Mouse (Mus musculus) embryonic facial prominence, embryonic 12.5 days (tissue): Measurements from ENCODE around the gene Mllt1. TPM values are rescaled to one million over a fixed set of nuclear protein-coding genes. Genes with fewer than 3 reads are reported as not detected.
"Not testable (repeated sequence)": the region's sequence is repeated elsewhere in the genome, so short reads cannot be mapped to it uniquely, and the experiment has no call there.

Experiments
- ATAC-seq: fragments of 200-750 bp; cut with Nextera tagmentation; 2 replicates; pipeline ENCODE4 v1.8.0; 2017; ENCODE audit not compliant: insufficient number of reproducible peaks, insufficient read depth, low FRiP score, low TSS enrichment
- H3K27ac ChIP-seq: fragments of 300-500 bp; sonication (generic); 2 replicates; pipeline ENCODE4 v1.5.1; 2016; ENCODE audit warnings: mild to moderate bottlenecking
- H3K27me3 ChIP-seq: fragments of 300-500 bp; sonication (generic); 2 replicates; pipeline ENCODE4 v1.6.1; 2016; ENCODE audit warnings: mild to moderate bottlenecking, moderate library complexity
- H3K36me3 ChIP-seq: fragments of 300-500 bp; sonication (generic); 2 replicates; pipeline ENCODE4 v1.6.1; 2016; ENCODE audit warnings: mild to moderate bottlenecking
- H3K4me1 ChIP-seq: fragments of 300-500 bp; sonication (generic); 2 replicates; pipeline ENCODE4 v1.6.1; 2016
- H3K4me2 ChIP-seq: fragments of 300-500 bp; sonication (generic); replicated peaks from 2 replicates; pipeline ENCODE4 v1.6.1; 2016; ENCODE audit warnings: mild to moderate bottlenecking, moderate library complexity
- H3K4me3 ChIP-seq: fragments of 300-500 bp; sonication (generic); 2 replicates; pipeline ENCODE4 v1.5.1; 2016; ENCODE audit warnings: mild to moderate bottlenecking
- H3K9ac ChIP-seq: fragments of 300-500 bp; sonication (generic); 2 replicates; pipeline ENCODE4 v1.6.1; 2016; ENCODE audit warnings: mild to moderate bottlenecking, moderate library complexity
- H3K9me3 ChIP-seq: fragments of 300-500 bp; sonication (generic); 2 replicates; pipeline ENCODE4 v1.6.1; 2016; ENCODE audit warnings: mild to moderate bottlenecking, moderate library complexity
- whole genome bisulfite sequencing: fragments of 180-500 bp; shearing (Covaris S2); methylation state at CpG from one replicate; pipeline ENCODE4 v1.1.7; 2016; 5-methylcytosine and 5-hydroxymethylcytosine counted together
- polyA plus RNA-seq: library from polyadenylated mRNA; unstranded; fragments of >200 nt; fragmentation: Nextera tagmentation; extraction: Ambion mirVana; gene quantifications from 2 replicates; pipeline ENCODE4 v1.2.1, GENCODE M21; 2016

Gene Mllt1
- polyA plus RNA-seq, 1 experiment from 2014 or later: 97.2 TPM

GRCm38 (mm10) chr17:56933395-56933794 is 1.8 kb downstream of the Mllt1 start:
- 0 out of 2 replicates have a peak, but pooled peaks cover 4% of the 10 kb centered on the region for H3K36me3 ChIP-seq
- peak overlapping the region; percentile 81 for H3K4me2 ChIP-seq
- peak overlapping the region; percentile 11 for H3K9ac ChIP-seq
- no peaks in the 10 kb centered on the region for H3K27me3 ChIP-seq
- 88% methylated on average over 2 of the region's 2 CpGs for WGBS
- no peaks in the 10 kb centered on the region for H3K9me3 ChIP-seq
- H3K4me3 ChIP-seq: peak overlapping the region; percentile 97; the same call in 1 of the 2 replicates
- H3K4me1 ChIP-seq: peaks cover 30% of the 10 kb centered on the region
- no peak overlapping the region for H3K27ac ChIP-seq
- no peak for ATAC-seq

GRCm38 (mm10) chr17:56930026-56930425 is 5.2 kb downstream of the Mllt1 start:
- WGBS: 92% methylated on average over 8 of the region's 8 CpGs
- no peak for ATAC-seq
- H3K36me3 ChIP-seq: peaks cover 20% of the 10 kb centered on the region

GRCm38 (mm10) chr17:56929530-56929929 is 5.7 kb downstream of the Mllt1 start:
- H3K4me2 ChIP-seq: no peak overlapping the region
- no peaks in the 10 kb centered on the region for H3K9me3 ChIP-seq
- no peak overlapping the region for H3K27ac ChIP-seq
- H3K4me3 ChIP-seq: no peak overlapping the region
- no peak overlapping the region for H3K9ac ChIP-seq
- H3K36me3 ChIP-seq: peaks cover 25% of the 10 kb centered on the region
- H3K27me3 ChIP-seq: no peaks in the 10 kb centered on the region
- peaks cover 30% of the 10 kb centered on the region for H3K4me1 ChIP-seq
- WGBS: 92% methylated on average over 1 of the region's 1 CpGs
- ATAC-seq: no peak

More at GRCm38 (mm10) chr17:56930026-56930425, 5.2 kb downstream of the Mllt1 start:
- no peak overlapping the region for H3K27ac ChIP-seq
- peaks cover 30% of the 10 kb centered on the region for H3K4me1 ChIP-seq
- no peak overlapping the region for H3K4me3 ChIP-seq
- no peaks in the 10 kb centered on the region for H3K27me3 ChIP-seq
- no peak overlapping the region for H3K4me2 ChIP-seq
- no peaks in the 10 kb centered on the region for H3K9me3 ChIP-seq
- H3K9ac ChIP-seq: no peak overlapping the region

- no peak overlapping the region for H3K4me2 ChIP-seq
- ATAC-seq: no peak
- H3K27me3 ChIP-seq: no peaks in the 10 kb centered on the region
- no peak overlapping the region for H3K9ac ChIP-seq
- no peaks in the 10 kb centered on the region for H3K9me3 ChIP-seq
- H3K27ac ChIP-seq: no peak overlapping the region
- no peak overlapping the region for H3K4me3 ChIP-seq
- peaks cover 30% of the 10 kb centered on the region for H3K36me3 ChIP-seq
- peaks cover 26% of the 10 kb centered on the region for H3K4me1 ChIP-seq
Measured at GRCm38 (mm10) chr17:56929101-56929500, 6.1 kb downstream of the Mllt1 start.

GRCm38 (mm10) chr17:56925998-56926397 is 9.2 kb downstream of the Mllt1 start:
- H3K4me1 ChIP-seq: 0 out of 2 replicates have a peak, but pooled peaks cover 5% of the 10 kb centered on the region
- H3K9me3 ChIP-seq: no peaks in the 10 kb centered on the region
- H3K27ac ChIP-seq: no peak overlapping the region
- no peaks in the 10 kb centered on the region for H3K27me3 ChIP-seq
- H3K9ac ChIP-seq: no peak overlapping the region
- H3K4me2 ChIP-seq: no peak overlapping the region
- H3K4me3 ChIP-seq: no peak overlapping the region
- peaks cover 49% of the 10 kb centered on the region for H3K36me3 ChIP-seq
- WGBS: 90% methylated on average over 2 of the region's 2 CpGs
- no peak for ATAC-seq

- no peak overlapping the region for H3K4me2 ChIP-seq
- WGBS: 92% methylated on average over 3 of the region's 3 CpGs
- no peaks in the 10 kb centered on the region for H3K4me1 ChIP-seq
- no peak overlapping the region for H3K4me3 ChIP-seq
- ATAC-seq: no peak
- no peak overlapping the region for H3K27ac ChIP-seq
- no peaks in the 10 kb centered on the region for H3K9me3 ChIP-seq
- H3K9ac ChIP-seq: no peak overlapping the region
- peaks cover 81% of the 10 kb centered on the region for H3K36me3 ChIP-seq
- no peaks in the 10 kb centered on the region for H3K27me3 ChIP-seq
Measured at GRCm38 (mm10) chr17:56919725-56920124, 15.5 kb downstream of the Mllt1 start.

- no peaks in the 10 kb centered on the region for H3K9me3 ChIP-seq
- H3K4me2 ChIP-seq: no peak overlapping the region
- H3K36me3 ChIP-seq: peaks cover 82% of the 10 kb centered on the region
- WGBS: 91% methylated on average over 2 of the region's 2 CpGs
- no peak overlapping the region for H3K27ac ChIP-seq
- H3K4me1 ChIP-seq: no peaks in the 10 kb centered on the region
- no peaks in the 10 kb centered on the region for H3K27me3 ChIP-seq
- no peak overlapping the region for H3K9ac ChIP-seq
- no peak overlapping the region for H3K4me3 ChIP-seq
- no peak for ATAC-seq
Measured at GRCm38 (mm10) chr17:56917166-56917565, 18.0 kb downstream of the Mllt1 start.

- no peaks in the 10 kb centered on the region for H3K4me1 ChIP-seq
- no peak overlapping the region for H3K27ac ChIP-seq
- ATAC-seq: no peak
- no peak overlapping the region for H3K9ac ChIP-seq
- peaks cover 77% of the 10 kb centered on the region for H3K36me3 ChIP-seq
- H3K4me3 ChIP-seq: no peak overlapping the region
- H3K4me2 ChIP-seq: no peak overlapping the region
- no peaks in the 10 kb centered on the region for H3K9me3 ChIP-seq
- no peaks in the 10 kb centered on the region for H3K27me3 ChIP-seq
Measured at GRCm38 (mm10) chr17:56913444-56913843, 21.8 kb downstream of the Mllt1 start.

GRCm38 (mm10) chr17:56913023-56913422 is 22.2 kb downstream of the Mllt1 start:
- ATAC-seq: no peak
- Histone ChIP-seq H3K4me3 (no peak overlapping the region), H3K9ac (no peak overlapping the region), H3K4me1 (no peaks in the 10 kb centered on the region), H3K36me3 (peaks cover 79% of the 10 kb centered on the region), H3K27ac (no peak overlapping the region), H3K27me3 (no peaks in the 10 kb centered on the region), H3K4me2 (no peak overlapping the region), H3K9me3 (no peaks in the 10 kb centered on the region)
- 88% methylated on average over 3 of the region's 3 CpGs for WGBS

- not testable (repeated sequence) for H3K4me3 ChIP-seq, H3K4me2 ChIP-seq, H3K9me3 ChIP-seq, ATAC-seq, H3K4me1 ChIP-seq, H3K27ac ChIP-seq, H3K9ac ChIP-seq, H3K27me3 ChIP-seq
- WGBS: 88% methylated on average over 2 of the region's 2 CpGs
- H3K36me3 ChIP-seq: peaks cover 81% of the 10 kb centered on the region
Measured at GRCm38 (mm10) chr17:56909764-56910163, 25.5 kb downstream of the Mllt1 start.

GRCm38 (mm10) chr17:56907887-56908286 is 27.3 kb downstream of the Mllt1 start:
- ATAC-seq: no peak
- whole genome bisulfite sequencing: 83% methylated on average over 9 of the region's 9 CpGs
- H3K4me2 ChIP-seq: no peak overlapping the region
- no peaks in the 10 kb centered on the region for H3K27me3 ChIP-seq
- no peaks in the 10 kb centered on the region for H3K9me3 ChIP-seq
- no peak overlapping the region for H3K27ac ChIP-seq
- no peak overlapping the region for H3K9ac ChIP-seq
- H3K36me3 ChIP-seq: peaks cover 83% of the 10 kb centered on the region
- H3K4me3 ChIP-seq: no peak overlapping the region
- no peaks in the 10 kb centered on the region for H3K4me1 ChIP-seq

GRCm38 (mm10) chr17:56907096-56907495 is 28.1 kb downstream of the Mllt1 start:
- 91% methylated on average over 5 of the region's 5 CpGs for WGBS
- Histone ChIP-seq H3K27me3 (no peaks in the 10 kb centered on the region), H3K4me2 (no peak overlapping the region), H3K4me1 (no peaks in the 10 kb centered on the region), H3K9ac (no peak overlapping the region), H3K36me3 (peaks cover 85% of the 10 kb centered on the region), H3K4me3 (no peak overlapping the region), H3K9me3 (no peaks in the 10 kb centered on the region), H3K27ac (no peak overlapping the region)
- ATAC-seq: no peak

- H3K36me3 ChIP-seq: peaks cover 86% of the 10 kb centered on the region
- no peak for ATAC-seq
- 85% methylated on average over 3 of the region's 3 CpGs for WGBS
Measured at GRCm38 (mm10) chr17:56906166-56906565, 29.0 kb downstream of the Mllt1 start.

More at GRCm38 (mm10) chr17:56906166-56906565, 29.0 kb downstream of the Mllt1 start:
- H3K9me3 ChIP-seq: no peaks in the 10 kb centered on the region
- no peak overlapping the region for H3K9ac ChIP-seq
- H3K27me3 ChIP-seq: no peaks in the 10 kb centered on the region
- no peak overlapping the region for H3K4me3 ChIP-seq
- H3K4me1 ChIP-seq: no peaks in the 10 kb centered on the region
- H3K4me2 ChIP-seq: no peak overlapping the region
- H3K27ac ChIP-seq: no peak overlapping the region
